In genomic region chr11:11113576-11114233, GRCm38 (mm10) we compare ENCODE assay signal across 8 mouse cellular contexts. TPM values are rescaled to one million over a fixed set of nuclear protein-coding genes. Genes with fewer than 3 reads are reported as not detected.
A peak's percentile ranks its signal among the peaks of the same experiment; 100 is the strongest.
DNase-seq lines count a peak whose midpoint lies in the region; ATAC-seq and TF ChIP-seq lines count a peak whose summit lies in the region.

Vwc2 (plus strand) TSS chr11:11114223.

- H3K27ac ChIP-seq in embryonic facial prominence, embryonic 13.5 days: no peak within 1 kb of the TSS
- peak within 1 kb of the TSS; percentile 26; the same call in 1 of the 2 replicates for H3K27ac ChIP-seq in hindbrain, postnatal 0 days
- no peak within 1 kb of the TSS for H3K27ac ChIP-seq in stomach, postnatal 0 days (replicated peaks)

- no peaks in the 10 kb centered on the region for H3K9me3 ChIP-seq in embryonic facial prominence, embryonic 13.5 days
- no peaks in the 10 kb centered on the region for H3K9me3 ChIP-seq in hindbrain, postnatal 0 days (ENCODE audit: low read length)
- H3K9me3 ChIP-seq in stomach, postnatal 0 days (ENCODE audit: control insufficient read depth, low read length): no peaks in the 10 kb centered on the region

- no peaks in the 10 kb centered on the region for H3K36me3 ChIP-seq in embryonic facial prominence, embryonic 13.5 days
- no peaks in the 10 kb centered on the region for H3K36me3 ChIP-seq in hindbrain, postnatal 0 days (ENCODE audit: insufficient read depth, low read length)
- no peaks in the 10 kb centered on the region for H3K36me3 ChIP-seq in stomach, postnatal 0 days (ENCODE audit: control insufficient read depth, insufficient read depth, low read length)

- under 1% methylated on average over 28 of the region's 28 CpGs for WGBS in embryonic facial prominence, embryonic 13.5 days
- under 1% methylated on average over 28 of the region's 28 CpGs for WGBS in hindbrain, postnatal 0 days
- under 1% methylated on average over 28 of the region's 28 CpGs for WGBS in stomach, postnatal 0 days

- no peak for TF ChIP-seq EP300 in stomach, postnatal 0 days (optimal IDR thresholded peaks at IDR 0.05)

- peak; percentile 27 to 48 for DNase-seq in kidney, postnatal 4 days
- DNase-seq in kidney, postnatal 14 days: no peak
- DNase-seq in hindbrain, postnatal 0 days (ENCODE audit: low spot score): peak; percentile 73
- peak; percentile 49 for DNase-seq in mesoderm, embryonic 11.5 days (ENCODE audit: low read depth, low spot score)
- peak; percentile 18 for DNase-seq in stomach, postnatal 0 days (ENCODE audit: low spot score)
- no peak for DNase-seq in kidney, adult 8-10 months

- H3K4me3 ChIP-seq in embryonic facial prominence, embryonic 13.5 days: peak within 1 kb of the TSS; percentile 53
- H3K4me3 ChIP-seq in hindbrain, postnatal 0 days (ENCODE audit: low read length): peak within 1 kb of the TSS; percentile 58
- H3K4me3 ChIP-seq in stomach, postnatal 0 days (ENCODE audit: low read depth, low read length): peak within 1 kb of the TSS; percentile 36

- no peak for TF ChIP-seq CTCF in hindbrain, postnatal 0 days (IDR thresholded peaks at IDR 0.05; ENCODE audit: low read depth)
- TF ChIP-seq CTCF in stomach, postnatal 0 days (IDR thresholded peaks at IDR 0.05; ENCODE audit: low read depth): no peak

- peaks cover 31% of the 10 kb centered on the region for H3K4me1 ChIP-seq in embryonic facial prominence, embryonic 13.5 days
- peaks cover 13% of the 10 kb centered on the region; the same call in 1 of the 2 replicates for H3K4me1 ChIP-seq in hindbrain, postnatal 0 days (ENCODE audit: insufficient read depth, low read length)
- no peaks in the 10 kb centered on the region for H3K4me1 ChIP-seq in stomach, postnatal 0 days (replicated peaks; ENCODE audit: control insufficient read depth, insufficient read depth)

- peak; percentile 50; the same call in 1 of the 2 replicates for ATAC-seq in embryonic facial prominence, embryonic 13.5 days (ENCODE audit: insufficient number of reproducible peaks, insufficient read depth, low FRiP score, low TSS enrichment, low read depth)
- peak; percentile 76 for ATAC-seq in hindbrain, postnatal 0 days
- peak; percentile 35; the same call in 1 of the 2 replicates for ATAC-seq in stomach, postnatal 0 days (ENCODE audit: low FRiP score, low TSS enrichment)
- no peak for ATAC-seq in megakaryocyte progenitor cell, adult 5-6 weeks (replicated peaks; ENCODE audit: poor library complexity)

- peaks cover 72% of the 10 kb centered on the region for H3K27me3 ChIP-seq in embryonic facial prominence, embryonic 13.5 days
- 0 out of 2 replicates have a peak, but pooled peaks cover 4% of the 10 kb centered on the region for H3K27me3 ChIP-seq in hindbrain, postnatal 0 days (ENCODE audit: insufficient read depth, low read length)
- peaks cover 9% of the 10 kb centered on the region; the same call in 1 of the 2 replicates for H3K27me3 ChIP-seq in stomach, postnatal 0 days (ENCODE audit: control insufficient read depth, insufficient read depth, low read length)

- peak within 1 kb of the TSS; percentile 97 for H3K4me2 ChIP-seq in embryonic facial prominence, embryonic 13.5 days
- H3K4me2 ChIP-seq in hindbrain, postnatal 0 days (ENCODE audit: low read depth, low read length): peak within 1 kb of the TSS; percentile 98
- peak within 1 kb of the TSS; percentile 64 for H3K4me2 ChIP-seq in stomach, postnatal 0 days (replicated peaks; ENCODE audit: low read depth)

- H3K9ac ChIP-seq in embryonic facial prominence, embryonic 13.5 days: peak within 1 kb of the TSS; percentile 57; the same call in 1 of the 2 replicates
- peak within 1 kb of the TSS; percentile 52 for H3K9ac ChIP-seq in hindbrain, postnatal 0 days (replicated peaks; ENCODE audit: low read length)
- H3K9ac ChIP-seq in stomach, postnatal 0 days (ENCODE audit: low read length): no peak within 1 kb of the TSS

RNA-seq across cellular contexts. Expression of gene Vwc2, which starts in this region (rescaled TPM):
- polyA plus RNA-seq in embryonic facial prominence, embryonic 13.5 days (2015; fragmentation: Nextera tagmentation; extraction: Ambion mirVana): 0.91 and 1.1 TPM in 2 replicates
- total RNA-seq in hindbrain, postnatal 0 days (2014; rRNA removed): 20.0 and 23.3 TPM in 2 replicates
- 9.3 and 10.1 TPM in 2 replicates for polyA plus RNA-seq in hindbrain, postnatal 0 days (2015; fragmentation: Nextera tagmentation; extraction: Ambion mirVana)
- 0.62 and 0.79 TPM in 2 replicates for polyA plus RNA-seq in stomach, postnatal 0 days (2015; fragmentation: Nextera tagmentation; extraction: Ambion mirVana)
- not detected in 2 replicates for total RNA-seq in megakaryocyte progenitor cell, adult 5-6 weeks (2015)
- total RNA-seq in megakaryocyte progenitor cell, adult 5-6 weeks (2017): not detected in 2 replicates

Comparison
In these comparisons a context has a peak if more than half of its experiments do, and no peak if none do; other contexts are left out.
1. RNA of gene Vwc2 (total RNA-seq): 20.0 to 23.3 TPM in hindbrain, postnatal 0 days; not detected in megakaryocyte progenitor cell, adult 5-6 weeks; every median in the first group is over 10 times any median in the second.
2. DNase-seq: peak in kidney, postnatal 4 days (2 of 2), hindbrain, postnatal 0 days (single experiment) and mesoderm, embryonic 11.5 days (single experiment); none in kidney, postnatal 14 days (single experiment) and kidney, adult 8-10 months (0 of 2).
3. Peak in DNase-seq, ATAC-seq, H3K4me3 ChIP-seq and H3K4me2 ChIP-seq in stomach, postnatal 0 days; RNA of the gene not detected or under 1 TPM.
4. Peak in every context shown above with its lines, with median percentiles within 50 percentile points of each other: H3K4me2 ChIP-seq and H3K4me3 ChIP-seq.